Mouse (Mus musculus): ENCODE measurements around the gene Ccdc173. TPM values are rescaled to one million over a fixed set of nuclear protein-coding genes. Genes with fewer than 3 reads are reported as not detected.

The Ccdc173 gene
- total RNA-seq, 2 experiments from 2014 or later: 1.6 to 2.9 TPM

Other genes starting within 250 kb of the Ccdc173 start
- under 1 TPM; 0.34 to 0.54 TPM for gene Lrp2, start 203.5 kb downstream of the Ccdc173 start, total RNA-seq (2021)
- gene Bbs5, start 142.4 kb downstream of the Ccdc173 start, total RNA-seq (2021): 10 to 100 TPM; 25.4 to 29.3 TPM
- under 1 TPM; 0.58 to 0.66 TPM for gene Klhl41, start 119.5 kb downstream of the Ccdc173 start, total RNA-seq (2021)
- gene Fastkd1, start 76.1 kb downstream of the Ccdc173 start, total RNA-seq (2021): 10 to 100 TPM; 23.7 to 23.9 TPM
- 10 to 100 TPM; 66.8 to 68.0 TPM for gene Ppig, start 67.0 kb downstream of the Ccdc173 start, total RNA-seq (2021)
- gene Phospho2, start within 50 bp of the Ccdc173 start, total RNA-seq (2021): 10 to 100 TPM; 15.7 to 16.9 TPM
- gene Klhl23, start 32.4 kb upstream of the Ccdc173 start, total RNA-seq (2021): 100 to 1,000 TPM; 136 to 142 TPM
- 100 to 1,000 TPM; 155 to 170 TPM for gene Ssb, start 72.0 kb upstream of the Ccdc173 start, total RNA-seq (2021)
- 10 to 100 TPM; 12.4 to 15.5 TPM for gene Mettl5, start 96.0 kb upstream of the Ccdc173 start, total RNA-seq (2021)
- 100 to 1,000 TPM; 113 to 117 TPM for gene Ubr3, start 107.7 kb upstream of the Ccdc173 start, total RNA-seq (2021)
- 1 to 10 TPM; 1.1 to 1.3 TPM for gene Myo3b, start 249.6 kb upstream of the Ccdc173 start, total RNA-seq (2021)